Mouse (Mus musculus): ENCODE results near the gene Klhl35. TPM values are rescaled to one million over a fixed set of nuclear protein-coding genes. Genes with fewer than 3 reads are reported as not detected.

Gene Klhl35
- polyA plus RNA-seq, 1 experiment from 2014 or later, result 0.63 TPM

- no peak overlapping the region for H3K4me2 ChIP-seq (ENCODE audit: low read depth, low read length)
- peaks cover 3% of the 10 kb centered on the region; the same call in 1 of the 2 replicates for H3K9me3 ChIP-seq (replicated peaks; ENCODE audit: control insufficient read depth, low read length)
- no peaks in the 10 kb centered on the region for H3K36me3 ChIP-seq (ENCODE audit: control insufficient read depth, insufficient read depth)
- no peak for ATAC-seq (replicated peaks; ENCODE audit: extremely low read depth, insufficient read depth, low FRiP score)
- no peaks in the 10 kb centered on the region for H3K27me3 ChIP-seq (ENCODE audit: control insufficient read depth, insufficient read depth, low read length)
- no peak overlapping the region for H3K27ac ChIP-seq (ENCODE audit: low read length)
- H3K4me1 ChIP-seq (ENCODE audit: control insufficient read depth, insufficient read depth, low read length), result no peaks in the 10 kb centered on the region
- H3K4me3 ChIP-seq (ENCODE audit: low read length), result no peak overlapping the region
- H3K9ac ChIP-seq (ENCODE audit: low read length), result no peak overlapping the region
- WGBS, result 62% methylated on average over 8 of the region's 8 CpGs
Measured at GRCm38 (mm10) chr7:99523121-99523520, 57.3 kb downstream of the Klhl35 start.

Other genes with a start within 250 kb of the Klhl35 start
- 0.64 and 0.95 TPM in 2 replicates for gene Mogat2, start 227.4 kb upstream of the Klhl35 start, polyA plus RNA-seq (2015; fragmentation: Nextera tagmentation; extraction: Ambion mirVana)
- gene Map6, start 198.6 kb upstream of the Klhl35 start, polyA plus RNA-seq (2015; fragmentation: Nextera tagmentation; extraction: Ambion mirVana), result 2.2 and 2.8 TPM in 2 replicates
- gene Serpinh1, start 112.8 kb upstream of the Klhl35 start, polyA plus RNA-seq (2015; fragmentation: Nextera tagmentation; extraction: Ambion mirVana), result 1,129 and 1,149 TPM in 2 replicates
- 26.9 and 28.4 TPM in 2 replicates for gene Gdpd5, start 84.6 kb upstream of the Klhl35 start, polyA plus RNA-seq (2015; fragmentation: Nextera tagmentation; extraction: Ambion mirVana)
- gene Rps3, start 17.7 kb downstream of the Klhl35 start, polyA plus RNA-seq (2015; fragmentation: Nextera tagmentation; extraction: Ambion mirVana), result 471 and 474 TPM in 2 replicates
- gene Arrb1, start 69.5 kb downstream of the Klhl35 start, polyA plus RNA-seq (2015; fragmentation: Nextera tagmentation; extraction: Ambion mirVana), result 4.9 and 6.8 TPM in 2 replicates
- 2.5 TPM in 2 replicates for gene Tpbgl, start 161.1 kb downstream of the Klhl35 start, polyA plus RNA-seq (2015; fragmentation: Nextera tagmentation; extraction: Ambion mirVana)
- 3.7 and 3.8 TPM in 2 replicates for gene Slco2b1, start 245.3 kb downstream of the Klhl35 start, polyA plus RNA-seq (2015; fragmentation: Nextera tagmentation; extraction: Ambion mirVana)